Mouse (Mus musculus) left cerebral cortex, adult 2 months (tissue): Measurements from ENCODE around the gene Kera. TPM values are rescaled to one million over a fixed set of nuclear protein-coding genes. Genes with fewer than 3 reads are reported as not detected.

Experiments
- DNase-seq, 2 experiments: peaks; one replicate each; pipeline ENCODE4 v3.0.0; 2021 to 2022; ENCODE audit warnings: low spot score in 2 of 2, mixed read lengths in 1 of 2; ENCODE audit errors: extremely low spot score in 1 of 2
- H3K27ac ChIP-seq: fragments of 200-600 bp; 2 replicates; pipeline ENCODE4 v1.8.1; 2022
- H3K4me3 ChIP-seq: fragments of 200-600 bp; 2 replicates; pipeline ENCODE4 v1.8.1; 2022
- CTCF ChIP-seq: fragments of 200-600 bp; IDR thresholded peaks from 2 replicates; pipeline ENCODE4 v1.8.1; 2022; ENCODE audit warnings: antibody characterized with exemption, mild to moderate bottlenecking, moderate library complexity
- intact Hi-C: fragments of 180-260 bp; cut with DNase I; formaldehyde crosslinking; loops from one replicate; pipeline ENCODE4 v1.15.1; 2025
- total RNA-seq, 2 experiments: library from RNA; stranded (reverse); gene quantifications; 2 replicates each; pipeline ENCODE4 v1.2.3; 2021

The Kera gene
- total RNA-seq, 2 experiments from 2014 or later = not detected

- H3K27ac ChIP-seq = no peak overlapping the region
- no peak for TF ChIP-seq CTCF
- intact Hi-C loops = no loop called here
Measured at GRCm38 (mm10) chr10:97622328-97622727, 15.6 kb downstream of the Kera start.

GRCm38 (mm10) chr10:97624381-97624780, 17.7 kb downstream of the Kera start:
- no peak for TF ChIP-seq CTCF
- no peak for DNase-seq
- intact Hi-C loops = no loop called here
- no peak overlapping the region for H3K27ac ChIP-seq
- no peak overlapping the region for H3K4me3 ChIP-seq

More at GRCm38 (mm10) chr10:97622328-97622727, 15.6 kb downstream of the Kera start:
- no peak overlapping the region for H3K4me3 ChIP-seq
- no peak for DNase-seq

DNA sequence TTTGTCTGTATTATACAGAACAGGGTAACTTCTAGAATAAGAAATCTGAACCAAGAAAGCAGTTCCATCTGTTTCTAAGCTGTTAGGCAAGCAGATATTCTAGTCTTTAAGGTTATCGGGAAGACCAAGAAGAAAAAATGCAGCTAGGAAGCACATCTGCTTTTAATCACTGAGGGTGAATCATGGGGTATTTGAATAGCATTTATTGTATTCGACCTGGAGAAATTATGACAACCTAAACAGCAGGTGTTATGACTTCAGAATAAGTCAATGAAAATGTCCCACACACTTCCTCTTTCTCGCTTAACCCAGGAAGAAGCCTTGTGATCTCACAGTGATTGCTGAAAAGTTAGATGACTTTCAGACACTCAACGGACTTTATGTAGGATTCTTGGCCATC, 18.4 kb downstream of the Kera start:
- no peak for DNase-seq
- no peak for TF ChIP-seq CTCF
- intact Hi-C loops = no loop called here
- Histone ChIP-seq H3K4me3 (no peak overlapping the region), H3K27ac (no peak overlapping the region)

DNA sequence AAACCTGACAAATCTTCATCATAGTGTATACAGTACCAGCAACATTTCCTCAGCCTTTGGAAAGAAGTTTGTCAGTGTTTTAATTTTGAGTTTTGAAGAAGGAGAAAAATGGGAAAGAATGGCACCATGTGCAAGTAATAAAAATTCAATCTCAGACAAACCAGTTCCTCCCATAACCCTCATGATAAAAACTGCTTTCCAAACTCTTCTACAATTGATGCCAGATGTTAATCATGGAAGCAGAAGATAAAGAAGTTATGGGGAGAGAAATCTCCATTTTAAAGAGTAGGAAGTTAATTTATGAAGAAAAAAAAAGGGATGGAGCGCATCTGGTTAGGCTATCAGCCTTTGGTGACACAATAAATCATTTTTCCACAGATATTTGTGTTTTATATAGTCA, 19.9 kb downstream of the Kera start:
- Histone ChIP-seq H3K27ac (no peak overlapping the region), H3K4me3 (no peak overlapping the region)
- DNase-seq = no peak
- TF ChIP-seq CTCF = no peak
- intact Hi-C loops = no loop called here

- TF ChIP-seq CTCF = no peak
- Histone ChIP-seq H3K4me3 (no peak overlapping the region), H3K27ac (no peak overlapping the region)
- no peak for DNase-seq
- intact Hi-C loops = no loop called here
Measured at GRCm38 (mm10) chr10:97631061-97631460, 24.4 kb downstream of the Kera start.

- intact Hi-C loops = no loop called here
- H3K4me3 ChIP-seq = no peak overlapping the region
- TF ChIP-seq CTCF = no peak
- no peak overlapping the region for H3K27ac ChIP-seq
- DNase-seq = no peak
Measured at GRCm38 (mm10) chr10:97641926-97642325, 35.2 kb downstream of the Kera start.

DNA sequence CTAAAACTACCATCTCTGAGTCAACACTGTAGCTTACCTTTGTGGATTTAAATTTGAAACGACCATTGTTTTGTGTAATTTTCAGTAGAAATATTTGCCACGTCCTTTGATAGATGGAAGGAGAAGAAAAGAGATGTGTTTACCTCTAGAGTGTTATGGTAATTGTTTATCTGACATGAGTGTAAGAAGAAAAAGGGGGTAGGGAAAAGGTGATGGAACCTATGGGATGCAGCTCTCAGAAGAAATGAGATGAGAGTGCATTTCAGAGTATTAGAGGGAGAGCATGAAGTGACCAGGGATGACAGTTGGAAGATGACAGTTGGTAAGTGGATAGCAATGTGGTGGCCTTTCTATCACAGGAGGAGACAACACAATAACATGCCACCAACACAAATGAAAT, 37.1 kb downstream of the Kera start, which contains the start of gene Epyc:
Gene Epyc, plus strand, starts transcription at position 301 of the 400 bp plus-strand sequence.
- DNase-seq = no peak
- intact Hi-C loops = no loop called here
- TF ChIP-seq CTCF = no peak
- Histone ChIP-seq H3K27ac (no peak within 1 kb of the TSS), H3K4me3 (no peak within 1 kb of the TSS)

DNA sequence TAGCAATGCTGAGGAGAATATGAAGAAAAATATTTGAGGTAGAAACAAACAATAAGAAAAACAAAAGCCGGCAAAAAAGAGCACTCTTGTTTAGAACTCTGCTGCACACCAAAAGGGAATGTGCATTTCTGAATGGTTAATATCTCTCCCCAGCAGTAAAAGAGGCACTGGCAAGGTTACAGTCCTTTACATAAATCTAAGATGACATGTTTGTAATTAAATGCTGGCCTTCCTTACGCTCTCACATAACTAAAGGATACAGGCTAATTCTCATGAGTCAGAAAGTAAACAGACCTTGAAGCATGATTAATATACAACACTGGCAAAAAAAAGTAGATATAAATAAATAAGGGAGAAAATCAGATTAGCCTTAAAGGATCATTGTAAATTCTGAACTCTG, 43.7 kb downstream of the Kera start:
- TF ChIP-seq CTCF = no peak
- intact Hi-C loops = no loop called here
- H3K4me3 ChIP-seq = no peak overlapping the region
- no peak overlapping the region for H3K27ac ChIP-seq
- no peak for DNase-seq

DNA sequence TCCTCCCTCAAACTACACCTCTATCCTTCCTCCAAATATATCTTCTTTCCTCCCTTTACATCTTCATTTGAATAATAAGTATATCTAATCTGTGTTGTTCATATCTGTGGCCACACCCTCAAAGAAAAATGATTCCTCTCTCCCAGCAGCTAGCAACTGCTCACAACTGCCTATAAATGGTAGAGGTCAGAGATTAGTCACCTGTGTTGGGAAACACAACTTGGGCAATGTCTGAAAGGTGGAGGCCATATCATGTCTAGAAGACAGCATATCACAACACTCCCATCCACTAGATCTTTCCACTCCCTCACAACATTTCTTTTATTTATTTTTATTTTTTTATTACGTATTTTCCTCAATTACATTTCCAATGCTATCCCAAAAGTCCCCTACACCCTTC, 52.8 kb downstream of the Kera start:
- H3K4me3 ChIP-seq = no peak overlapping the region
- no peak overlapping the region for H3K27ac ChIP-seq
- TF ChIP-seq CTCF = no peak
- no peak for DNase-seq
- intact Hi-C loops = no loop called here

Other genes starting within 250 kb of the Kera start
- 10 to 100 TPM; 22.5 to 25.0 TPM for gene Dcn, start 127.3 kb upstream of the Kera start, total RNA-seq
- gene Lum, start 41.8 kb upstream of the Kera start, total RNA-seq = 1 to 10 TPM; 1.8 TPM
- gene Epyc, start 37.2 kb downstream of the Kera start, total RNA-seq = under 1 TPM in 1 of 2 experiments, not detected in 1; 0.14 TPM
- not detected for gene Ccer1, start 86.2 kb downstream of the Kera start, total RNA-seq
- under 1 TPM; 0.29 to 0.30 TPM for gene C030005K15Rik, start 119.9 kb downstream of the Kera start, total RNA-seq